Mouse (Mus musculus) yolk sac, embryonic 10.5 days (tissue): ENCODE results near the gene Exoc3l4.
A peak's percentile ranks its signal among the peaks of the same experiment; 100 is the strongest.

Experiments
- DNase-seq: peaks from one replicate; pipeline ENCODE4 v3.0.0-alpha.2; 2017; ENCODE audit warnings: low spot score

The Exoc3l4 gene

GRCm38 (mm10) chr12:111411631-111412355 is 5.0 kb upstream of the Exoc3l4 start:
- no peak for DNase-seq

- no peak for DNase-seq
Measured at GRCm38 (mm10) chr12:111412581-111413284, 4.1 kb upstream of the Exoc3l4 start.

GRCm38 (mm10) chr12:111413300-111413699 is 3.5 kb upstream of the Exoc3l4 start:
- peak; percentile 82 for DNase-seq

GRCm38 (mm10) chr12:111419918-111420317 is 3.1 kb downstream of the Exoc3l4 start:
- no peak for DNase-seq

GRCm38 (mm10) chr12:111420946-111421709 is 4.3 kb downstream of the Exoc3l4 start:
- DNase-seq, result no peak

- no peak for DNase-seq
Measured at GRCm38 (mm10) chr12:111422852-111423251, 6.0 kb downstream of the Exoc3l4 start.

- DNase-seq, result no peak
Measured at GRCm38 (mm10) chr12:111423570-111424129, 6.8 kb downstream of the Exoc3l4 start.

GRCm38 (mm10) chr12:111424547-111424946 is 7.7 kb downstream of the Exoc3l4 start:
- no peak for DNase-seq

- DNase-seq, result peak; percentile 65
Measured at GRCm38 (mm10) chr12:111425258-111425657, 8.4 kb downstream of the Exoc3l4 start.

GRCm38 (mm10) chr12:111425789-111426460 is 9.1 kb downstream of the Exoc3l4 start:
- peak; percentile 78 for DNase-seq

- DNase-seq, result no peak
Measured at GRCm38 (mm10) chr12:111427438-111428113, 10.8 kb downstream of the Exoc3l4 start.

GRCm38 (mm10) chr12:111428364-111428763 is 11.5 kb downstream of the Exoc3l4 start:
- DNase-seq, result no peak

- DNase-seq, result no peak
Measured at GRCm38 (mm10) chr12:111428961-111429911, 12.4 kb downstream of the Exoc3l4 start.

- no peak for DNase-seq
Measured at GRCm38 (mm10) chr12:111430049-111430867, 13.4 kb downstream of the Exoc3l4 start.

GRCm38 (mm10) chr12:111430868-111431817 is 14.3 kb downstream of the Exoc3l4 start:
- no peak for DNase-seq

GRCm38 (mm10) chr12:111432097-111432496 is 15.3 kb downstream of the Exoc3l4 start:
- peak; percentile 71 for DNase-seq

GRCm38 (mm10) chr12:111432751-111433331 is 16.0 kb downstream of the Exoc3l4 start:
- no peak for DNase-seq
